Mouse (Mus musculus): ENCODE results near the gene Acer1. TPM values are rescaled to one million over a fixed set of nuclear protein-coding genes. Genes with fewer than 3 reads are reported as not detected.
"Not testable (repeated sequence)": the region's sequence is repeated elsewhere in the genome, so short reads cannot be mapped to it uniquely, and the experiment has no call there.

The Acer1 gene
- total RNA-seq, 1 experiment from 2014 or later, result not detected

- DNase-seq, result peak; percentile 80
Measured at GRCm38 (mm10) chr17:56950915-56951314, 31.0 kb downstream of the Acer1 start.

- no peak for DNase-seq
Measured at GRCm38 (mm10) chr17:56938751-56939150, 43.2 kb downstream of the Acer1 start.

- DNase-seq, result no peak
Measured at GRCm38 (mm10) chr17:56936731-56937130, 45.2 kb downstream of the Acer1 start.

GRCm38 (mm10) chr17:56935363-56936131, 46.4 kb downstream of the Acer1 start, which contains the start of gene Mllt1:
Gene Mllt1 (minus strand): TSS chr17:56935415.
- peak; percentile 100 for DNase-seq

GRCm38 (mm10) chr17:56934545-56935330, 47.2 kb downstream of the Acer1 start:
- DNase-seq, result no peak

GRCm38 (mm10) chr17:56933395-56933794, 48.5 kb downstream of the Acer1 start:
- DNase-seq, result no peak

DNA sequence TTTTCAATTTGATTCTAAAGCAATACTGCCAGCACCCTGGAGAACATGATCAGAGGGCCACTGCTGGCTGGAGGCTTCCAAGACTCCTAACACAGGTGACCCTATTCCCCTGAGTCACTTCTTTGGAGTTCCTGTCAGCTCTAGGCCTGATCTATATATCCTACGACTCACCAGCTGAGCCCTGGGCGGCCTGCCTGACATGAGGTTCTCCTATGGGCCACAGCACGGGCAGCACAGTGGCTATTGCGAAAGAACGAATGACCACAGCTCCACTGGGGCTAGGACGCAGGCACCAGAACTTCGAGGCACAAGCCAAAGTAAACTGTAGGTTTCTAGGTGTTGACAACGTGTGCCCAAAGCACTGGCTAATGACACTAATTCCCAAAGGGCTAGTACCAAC, 51.9 kb downstream of the Acer1 start:
- DNase-seq, result peak; percentile 47

DNA sequence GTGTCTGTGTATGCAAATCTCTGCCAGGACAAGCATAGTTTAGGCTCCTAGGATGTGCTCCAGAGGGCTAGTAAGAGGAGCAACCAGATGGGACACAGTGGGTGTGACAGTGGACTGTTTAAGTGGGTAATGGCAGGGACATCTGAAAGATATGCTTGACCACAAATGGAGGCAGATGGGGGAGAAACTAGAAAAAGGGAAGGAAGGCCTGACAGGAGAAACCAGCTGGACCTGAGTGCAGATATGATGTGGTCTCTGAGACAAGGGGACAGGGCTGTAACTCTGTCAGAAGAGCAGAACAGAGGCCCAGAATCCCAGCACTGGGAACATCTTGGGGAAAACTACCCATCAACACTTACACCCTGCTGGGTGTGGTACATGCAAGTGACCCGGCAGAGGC, 52.4 kb downstream of the Acer1 start:
- no peak for DNase-seq

GRCm38 (mm10) chr17:56929101-56929500, 52.8 kb downstream of the Acer1 start:
- no peak for DNase-seq

DNA sequence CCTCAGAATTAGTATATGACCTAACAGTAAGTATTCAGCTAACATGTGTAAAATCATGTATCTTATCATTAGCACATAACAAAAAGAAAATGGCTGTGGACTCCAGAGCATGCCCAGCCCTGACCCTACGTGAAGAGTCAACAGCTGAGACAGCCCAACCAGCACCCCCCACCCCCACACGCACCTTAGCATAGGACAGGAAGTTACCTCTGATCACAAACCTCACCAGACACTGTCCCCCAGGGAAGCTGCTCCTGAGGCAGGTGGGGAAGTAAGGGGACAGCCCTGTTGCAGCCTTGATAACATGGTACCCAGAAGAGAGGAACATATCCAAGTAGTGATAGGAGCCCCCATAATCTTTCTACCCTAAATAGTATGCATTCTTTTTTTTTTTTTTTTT, 55.9 kb downstream of the Acer1 start:
- DNase-seq, result no peak

DNA sequence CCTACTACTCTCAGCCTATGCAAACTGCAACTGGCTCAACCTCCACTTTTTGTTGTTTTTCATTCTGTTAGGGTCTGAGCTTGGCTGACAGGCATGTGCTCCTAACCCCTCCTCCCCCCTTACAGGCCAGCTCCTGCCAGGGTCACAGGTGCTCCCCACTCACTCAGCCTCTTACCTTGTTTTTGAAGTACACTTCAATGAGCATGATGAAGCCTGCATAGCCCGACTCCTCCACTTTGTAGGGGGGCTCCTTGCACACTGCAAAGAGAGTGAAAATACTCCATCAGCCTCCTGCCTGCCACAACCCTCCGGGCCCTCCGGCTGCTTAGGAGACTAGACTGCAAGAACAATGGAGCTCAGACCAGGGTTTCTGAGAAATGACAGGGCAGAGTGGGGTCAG, 62.2 kb downstream of the Acer1 start:
- DNase-seq, result no peak

- no peak for DNase-seq
Measured at GRCm38 (mm10) chr17:56917166-56917565, 64.8 kb downstream of the Acer1 start.

GRCm38 (mm10) chr17:56913444-56913843, 68.5 kb downstream of the Acer1 start:
- DNase-seq, result no peak

DNA sequence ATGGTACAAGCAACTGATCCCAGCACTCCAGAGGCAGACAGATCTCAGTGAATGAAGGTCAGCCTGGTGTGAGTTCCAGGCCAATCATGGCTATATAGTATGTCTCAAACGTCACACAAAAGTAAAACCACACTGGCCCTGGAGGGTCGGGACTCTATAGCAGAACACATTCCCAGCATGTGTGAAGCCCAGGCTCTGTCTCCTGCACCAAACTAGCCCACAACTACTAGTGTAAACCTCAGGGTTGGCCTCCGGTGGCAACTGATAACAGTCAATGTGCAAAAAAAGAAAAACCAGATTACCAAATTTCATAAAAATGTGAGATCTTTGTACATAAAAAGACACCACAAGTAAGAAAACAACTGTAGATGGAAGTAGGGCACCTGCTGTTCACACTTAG, 68.9 kb downstream of the Acer1 start:
- no peak for DNase-seq

DNA sequence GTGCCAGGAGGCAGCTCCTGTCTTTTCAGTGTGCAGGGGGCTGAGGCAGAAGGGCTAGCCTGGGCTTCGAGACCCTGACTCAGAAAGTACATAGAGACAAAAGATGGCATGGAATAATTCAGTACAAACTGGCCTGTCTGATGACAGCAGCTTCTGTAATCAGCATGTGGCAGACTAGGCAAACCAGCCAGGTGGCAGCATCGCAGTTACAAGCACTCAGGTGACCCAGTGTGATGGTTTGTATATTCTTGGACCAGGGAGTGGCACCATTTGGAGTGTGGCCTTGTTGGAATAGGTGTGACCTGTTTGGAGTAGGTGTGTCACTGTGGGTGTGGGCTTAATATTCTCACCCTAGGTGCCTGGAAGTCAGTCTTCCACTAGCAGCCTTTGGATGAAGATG, 72.2 kb downstream of the Acer1 start:
- DNase-seq, result not testable (repeated sequence)

DNA sequence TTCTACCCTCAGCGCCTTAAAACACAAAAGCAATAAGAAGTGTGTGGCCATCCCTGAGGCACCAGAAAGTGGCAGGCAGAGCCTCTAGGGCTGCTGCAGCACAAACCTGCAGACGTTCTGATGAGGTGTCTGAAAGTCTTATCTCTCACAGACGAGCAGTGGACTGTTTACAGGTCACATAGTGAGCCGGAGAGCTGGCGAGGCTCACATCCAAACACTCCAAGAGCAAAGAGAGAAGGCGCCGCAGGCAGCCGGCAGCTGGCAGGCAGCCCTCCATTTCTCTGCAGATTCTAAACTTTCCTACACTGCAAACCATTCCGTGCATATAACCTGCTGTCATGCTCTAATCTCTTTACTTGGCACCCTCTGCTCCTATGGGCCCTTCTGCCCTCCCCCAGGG, 74.0 kb downstream of the Acer1 start:
- no peak for DNase-seq

DNA sequence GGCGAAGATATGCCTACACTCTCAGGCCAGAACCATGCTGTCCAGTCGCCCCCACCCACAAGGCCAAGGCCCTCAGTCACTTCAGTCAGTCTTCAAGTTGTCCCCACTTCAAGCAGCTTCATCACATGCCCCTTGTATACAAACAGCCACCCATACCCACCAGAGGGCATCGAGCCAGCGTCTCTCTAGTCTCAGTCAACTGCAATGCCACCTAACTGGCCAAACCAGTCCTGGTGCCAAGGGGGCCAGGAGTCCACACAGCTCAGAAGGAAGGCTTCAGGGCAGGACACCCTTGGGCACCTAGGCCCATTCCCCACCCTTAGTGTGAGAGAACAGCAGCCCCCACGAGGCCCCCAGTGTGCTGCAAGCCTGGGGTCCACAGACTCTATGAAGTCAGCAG, 74.8 kb downstream of the Acer1 start:
- DNase-seq, result no peak

GRCm38 (mm10) chr17:56906166-56906565, 75.8 kb downstream of the Acer1 start:
- peak; percentile 49 for DNase-seq

Other genes with a start within 250 kb of the Acer1 start
- gene Nrtn, start 224.6 kb downstream of the Acer1 start, total RNA-seq (2021), result 4.5 and 4.8 TPM in 2 replicates
- 29.1 and 37.2 TPM in 2 replicates for gene Dus3l, start 217.4 kb downstream of the Acer1 start, total RNA-seq (2021)
- gene Prr22, start 211.9 kb downstream of the Acer1 start, total RNA-seq (2021), result 0.30 and 1.0 TPM in 2 replicates
- 5.9 and 6.0 TPM in 2 replicates for gene Rfx2, start 151.1 kb downstream of the Acer1 start, total RNA-seq (2021)
- gene Acsbg2, start 107.7 kb downstream of the Acer1 start, total RNA-seq (2021), result 0.44 and 0.64 TPM in 2 replicates
- gene 1700061G19Rik, start 106.6 kb downstream of the Acer1 start, total RNA-seq (2021), result 7.2 and 7.3 TPM in 2 replicates
- 29.0 and 33.6 TPM in 2 replicates for gene Mllt1, start 46.7 kb downstream of the Acer1 start, total RNA-seq (2021)
- 106 and 107 TPM in 2 replicates for gene Clpp, start 8.2 kb upstream of the Acer1 start, total RNA-seq (2021)
- 65.6 and 67.0 TPM in 2 replicates for gene Alkbh7, start 15.2 kb upstream of the Acer1 start, total RNA-seq (2021)
- gene Pspn, start 17.9 kb upstream of the Acer1 start, total RNA-seq (2021), result 1.1 TPM in 1 of 2 replicates, not detected in the other
- 53.7 and 63.7 TPM in 2 replicates for gene Gtf2f1, start 29.2 kb upstream of the Acer1 start, total RNA-seq (2021)
- not detected in 2 replicates for gene Gm17949, start 29.3 kb upstream of the Acer1 start, total RNA-seq (2021)
- 90.2 and 99.9 TPM in 2 replicates for gene Khsrp, start 49.4 kb upstream of the Acer1 start, total RNA-seq (2021)
- gene Slc25a41, start 59.5 kb upstream of the Acer1 start, total RNA-seq (2021), result not detected in 2 replicates
- 0.38 and 1.4 TPM in 2 replicates for gene Crb3, start 77.0 kb upstream of the Acer1 start, total RNA-seq (2021)
- 91.4 and 116 TPM in 2 replicates for gene Slc25a23, start 77.7 kb upstream of the Acer1 start, total RNA-seq (2021)
- gene Dennd1c, start 96.4 kb upstream of the Acer1 start, total RNA-seq (2021), result 1.7 and 9.7 TPM in 2 replicates
- gene Tubb4a, start 105.7 kb upstream of the Acer1 start, total RNA-seq (2021), result 6.4 and 12.3 TPM in 2 replicates
- gene Tnfsf9, start 123.2 kb upstream of the Acer1 start, total RNA-seq (2021), result 0.44 and 0.68 TPM in 2 replicates
- not detected in 2 replicates for gene Cd70, start 167.7 kb upstream of the Acer1 start, total RNA-seq (2021)
- 0.19 and 0.53 TPM in 2 replicates for gene Tnfsf14, start 212.1 kb upstream of the Acer1 start, total RNA-seq (2021)
- gene C3, start 246.0 kb upstream of the Acer1 start, total RNA-seq (2021), result 181 and 603 TPM in 2 replicates